Mouse (Mus musculus): ENCODE results near the gene Mboat1.

Mboat1 gene

DNA sequence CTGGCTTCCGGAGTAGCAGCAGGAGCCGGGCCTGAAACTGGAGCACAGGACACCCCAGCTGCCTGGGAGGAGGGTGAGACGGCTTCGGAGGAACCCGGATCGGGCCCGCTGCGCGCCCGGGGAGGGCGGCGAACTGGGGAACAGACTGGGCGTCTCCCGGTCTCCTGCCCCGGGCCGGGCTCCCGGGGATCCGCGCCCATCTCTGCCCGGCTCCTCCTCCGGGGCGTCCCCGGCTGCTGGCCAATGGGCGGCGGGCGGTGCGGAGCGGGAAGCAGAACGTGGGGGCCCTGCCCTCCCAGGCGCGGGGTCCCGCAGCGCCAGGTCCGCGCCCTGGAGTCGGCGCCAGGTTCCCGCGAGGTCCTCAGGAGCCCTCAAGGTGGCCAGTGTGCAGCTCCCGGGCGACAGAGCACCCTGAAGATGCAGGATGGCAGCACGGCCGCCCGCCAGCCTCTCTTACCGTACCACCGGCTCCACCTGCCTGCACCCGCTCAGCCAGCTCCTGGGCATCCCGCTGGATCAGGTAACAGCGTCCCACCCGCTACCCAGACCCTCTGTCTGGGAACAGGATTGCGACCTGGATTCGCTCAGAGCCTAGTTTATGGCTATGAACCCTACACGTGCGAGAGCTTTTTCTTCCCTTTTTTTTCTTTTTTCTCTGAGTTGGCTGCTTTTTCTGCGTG is at the start of gene Mboat1:
TSS of gene Mboat1 (plus strand) at position 247 of the 680 bp plus-strand sequence.
- peak; percentile 59 for DNase-seq (ENCODE audit: low read depth, low spot score)

DNA sequence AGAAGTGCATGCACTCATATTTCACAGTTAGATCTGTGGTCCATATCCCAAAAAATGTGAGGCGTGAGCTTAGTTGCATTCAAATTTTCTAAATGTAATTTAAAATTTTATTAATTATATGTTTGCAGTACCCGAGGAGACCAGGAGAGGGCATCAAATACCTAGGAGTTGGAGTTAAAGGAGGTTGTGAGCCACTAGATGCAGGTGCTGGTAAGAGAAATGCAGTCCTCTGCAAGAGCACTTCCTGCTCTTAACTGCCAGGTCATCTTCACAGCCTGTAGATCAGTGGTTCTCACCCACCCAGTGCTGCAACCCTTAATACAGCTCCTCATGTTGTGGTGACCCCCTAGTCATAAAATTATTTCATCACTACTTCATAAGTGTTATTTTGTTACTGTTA is 43.2 kb upstream of the Mboat1 start:
- DNase-seq (ENCODE audit: low read depth, low spot score) = no peak

DNA sequence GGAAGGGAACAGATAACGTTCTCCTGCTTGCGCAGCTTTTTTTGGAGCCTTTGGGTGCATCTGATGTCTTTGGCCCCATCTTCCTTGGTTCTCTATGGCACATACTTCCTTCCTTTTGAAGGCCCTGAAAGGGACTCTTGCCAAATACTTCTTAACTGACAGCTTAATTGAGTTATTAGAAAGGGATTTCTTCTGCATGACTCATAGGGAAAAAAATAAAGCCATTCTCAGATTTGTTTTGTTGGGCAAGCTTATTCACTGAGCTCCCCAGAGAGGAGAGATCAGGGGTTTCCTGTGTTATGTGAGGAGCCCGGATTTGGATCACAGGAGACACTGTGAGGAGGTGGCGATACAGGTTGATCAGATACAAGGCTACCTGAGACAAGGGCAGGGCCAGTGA is 40.4 kb upstream of the Mboat1 start:
- peak; percentile 4 for DNase-seq (ENCODE audit: low read depth, low spot score)

DNA sequence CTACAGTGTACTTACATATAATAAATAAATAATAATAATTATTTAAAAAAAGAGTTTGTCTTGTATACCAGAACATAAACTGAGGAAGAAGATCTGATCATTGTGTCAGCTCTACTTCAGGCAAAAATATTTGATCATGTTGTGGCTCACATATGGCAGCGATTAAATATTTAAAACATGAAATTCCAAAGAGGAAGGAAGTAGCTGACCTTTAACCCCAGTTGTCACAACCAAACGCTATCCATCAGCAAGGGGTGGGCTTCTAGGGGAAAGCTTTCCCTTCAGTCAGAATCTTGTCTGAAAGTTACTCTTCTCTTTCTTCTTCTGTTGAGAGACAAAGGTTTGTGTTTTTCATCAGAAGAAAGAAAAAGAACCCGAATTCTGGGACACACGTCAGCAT is 39.8 kb upstream of the Mboat1 start:
- no peak for DNase-seq (ENCODE audit: low read depth, low spot score)

DNA sequence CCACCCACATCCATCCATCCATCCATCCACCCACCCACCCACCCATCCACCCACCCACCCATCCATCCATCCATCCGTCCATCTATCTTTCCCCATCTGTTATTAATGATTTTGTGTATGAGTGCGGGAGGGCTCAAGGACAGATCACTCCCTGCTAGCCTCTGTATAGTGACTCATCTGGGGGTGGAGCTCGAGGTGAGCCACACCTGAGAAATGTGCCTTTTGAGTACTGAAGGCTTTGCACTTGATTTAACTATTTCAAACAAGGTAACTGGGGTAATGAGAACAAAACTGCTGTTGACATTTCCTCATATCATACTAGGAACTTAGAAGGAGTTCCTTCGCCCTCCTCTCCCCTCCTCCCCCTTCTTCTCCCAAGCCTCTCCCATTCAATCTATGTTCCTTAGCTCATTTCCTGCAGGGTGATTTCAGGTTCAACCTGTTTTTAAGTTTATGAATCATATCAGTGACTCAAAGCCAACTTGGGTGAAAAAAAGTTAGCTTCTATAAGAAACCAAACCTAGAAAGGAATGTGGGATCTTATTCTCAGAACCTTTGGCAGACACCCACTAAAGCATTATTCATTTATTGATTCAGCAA is 27.2 kb upstream of the Mboat1 start:
- DNase-seq (ENCODE audit: low read depth, low spot score) = peak; percentile 54

DNA sequence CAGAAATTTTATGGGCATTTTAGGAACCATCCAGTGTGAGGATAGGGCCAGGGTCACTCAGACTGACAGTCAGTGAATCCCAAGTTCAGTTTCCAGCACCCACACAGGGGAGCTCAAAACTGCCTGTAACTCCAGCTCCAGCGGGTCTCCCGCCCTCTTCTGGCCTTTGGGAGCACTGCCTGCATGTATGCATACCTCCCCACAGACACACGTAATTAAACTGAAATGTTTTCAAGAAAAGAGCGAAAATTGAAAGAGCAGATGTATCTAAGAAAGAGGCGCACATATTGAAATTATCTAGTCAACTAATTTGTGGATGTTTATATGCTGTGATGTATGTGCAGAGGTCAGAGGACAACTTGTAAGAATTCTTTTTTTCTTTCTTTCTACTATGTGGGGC is 20.5 kb upstream of the Mboat1 start:
- no peak for DNase-seq (ENCODE audit: low read depth, low spot score)

DNA sequence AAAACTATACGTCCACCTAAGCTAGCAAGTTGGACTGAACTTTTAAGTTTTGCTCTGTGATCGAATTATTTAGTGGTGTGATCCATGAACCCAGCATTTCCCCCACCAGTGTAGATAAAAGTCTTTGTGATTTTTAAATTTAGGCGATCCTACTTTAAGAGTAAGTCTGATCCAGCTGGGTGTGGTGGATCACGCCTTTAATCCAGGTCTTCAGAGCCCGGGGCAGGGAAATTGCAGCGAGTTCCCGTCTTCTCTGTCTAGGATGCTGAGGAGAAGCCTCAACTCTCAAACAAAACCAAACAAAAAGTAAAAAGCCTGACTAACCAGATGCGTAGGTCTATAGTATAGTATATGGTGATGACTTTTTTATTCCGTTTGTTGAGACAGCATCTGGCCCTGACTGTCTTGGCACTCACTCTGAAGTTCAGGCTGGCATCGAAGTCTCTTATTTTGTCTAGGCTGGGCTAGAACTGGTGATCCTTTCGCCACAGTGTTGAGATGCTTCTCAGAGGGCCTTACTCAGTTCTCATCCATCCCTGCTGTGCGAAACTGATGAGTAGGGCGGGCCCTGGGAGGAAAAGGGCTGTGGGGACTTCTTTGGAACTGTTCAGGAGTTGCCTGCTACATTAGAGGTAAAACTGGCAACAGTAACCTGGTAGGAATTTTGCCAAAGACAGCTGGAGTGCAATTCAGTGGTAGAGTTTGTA is 787 bp downstream of the Mboat1 start:
- no peak for DNase-seq (ENCODE audit: low read depth, low spot score)

DNA sequence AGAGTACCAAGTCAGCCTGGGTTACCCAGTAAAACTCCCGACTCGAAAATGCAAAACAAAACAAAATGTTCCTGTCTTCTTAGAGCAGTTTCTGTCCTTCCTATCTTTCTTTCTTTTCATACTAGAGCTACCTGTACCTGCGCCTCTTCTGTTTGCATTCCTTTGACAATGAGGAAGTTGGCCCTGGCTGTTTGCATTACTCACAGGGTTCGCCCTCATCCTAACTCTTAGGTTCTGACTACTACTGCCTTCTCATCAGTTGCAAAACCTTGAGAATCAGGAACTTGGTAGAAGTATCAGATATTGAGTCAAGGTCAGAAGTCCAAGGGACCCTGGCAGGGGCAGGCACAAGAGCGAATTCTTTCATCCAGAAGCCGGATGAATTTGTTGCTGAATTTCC is 1.7 kb downstream of the Mboat1 start:
- no peak for DNase-seq (ENCODE audit: low read depth, low spot score)

DNA sequence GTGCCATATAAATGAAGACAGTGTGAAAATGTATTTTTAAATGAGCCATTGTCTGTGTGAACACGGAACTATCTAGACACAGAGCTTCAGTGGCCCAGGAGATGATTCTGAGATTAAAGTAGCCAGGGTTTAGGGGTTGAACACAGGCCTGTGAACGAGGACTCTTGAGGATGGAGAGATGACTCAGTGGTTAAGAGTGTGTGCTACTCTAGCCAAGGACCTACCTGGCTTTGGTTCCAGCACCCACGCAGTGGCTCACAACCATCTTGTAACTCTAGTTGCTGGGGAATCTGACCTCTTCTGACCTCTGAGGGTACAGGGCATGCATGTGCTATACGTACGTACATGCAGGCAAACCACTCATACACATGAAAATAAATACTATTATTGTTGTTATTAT is 3.9 kb downstream of the Mboat1 start:
- no peak for DNase-seq (ENCODE audit: low read depth, low spot score)

DNA sequence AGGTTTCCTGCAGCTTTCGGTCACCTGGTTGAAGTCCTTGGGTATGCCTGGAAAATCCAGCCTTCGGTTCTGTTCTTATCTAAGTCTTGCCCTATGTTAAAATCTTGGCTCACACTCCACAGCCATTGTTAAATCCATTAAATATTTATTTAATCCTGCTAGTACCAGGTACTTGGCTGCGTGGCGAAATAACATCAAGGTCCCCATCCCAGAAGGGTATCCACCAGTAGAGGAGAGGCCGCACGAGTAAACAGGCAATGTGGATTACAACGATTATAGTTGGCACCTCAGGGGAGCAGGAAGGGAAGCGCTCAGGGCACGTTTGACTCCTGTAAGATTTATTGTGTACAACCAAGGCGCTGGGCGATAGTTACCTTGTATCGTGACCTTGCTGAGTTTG is 4.4 kb downstream of the Mboat1 start:
- DNase-seq (ENCODE audit: low read depth, low spot score) = no peak

DNA sequence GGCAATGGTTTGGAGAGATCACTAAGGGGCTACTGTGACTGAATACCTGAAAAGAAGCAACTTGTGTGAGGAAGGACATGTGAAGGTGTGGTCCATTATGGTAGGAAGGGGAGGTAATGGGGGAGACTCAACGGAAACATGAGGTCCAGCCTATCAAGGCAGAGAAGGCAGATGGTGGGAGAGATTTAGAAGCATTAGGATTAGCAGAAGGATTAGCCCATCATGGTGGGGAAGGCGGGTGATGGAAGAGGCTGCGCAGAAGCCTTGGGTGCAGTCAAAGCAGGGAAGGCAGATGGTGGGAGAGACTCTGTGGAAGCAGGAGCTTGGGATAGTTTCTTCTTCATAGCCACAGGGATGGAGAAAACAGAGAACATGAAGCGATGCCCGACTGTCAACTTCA is 5.7 kb downstream of the Mboat1 start:
- DNase-seq (ENCODE audit: low read depth, low spot score) = no peak

DNA sequence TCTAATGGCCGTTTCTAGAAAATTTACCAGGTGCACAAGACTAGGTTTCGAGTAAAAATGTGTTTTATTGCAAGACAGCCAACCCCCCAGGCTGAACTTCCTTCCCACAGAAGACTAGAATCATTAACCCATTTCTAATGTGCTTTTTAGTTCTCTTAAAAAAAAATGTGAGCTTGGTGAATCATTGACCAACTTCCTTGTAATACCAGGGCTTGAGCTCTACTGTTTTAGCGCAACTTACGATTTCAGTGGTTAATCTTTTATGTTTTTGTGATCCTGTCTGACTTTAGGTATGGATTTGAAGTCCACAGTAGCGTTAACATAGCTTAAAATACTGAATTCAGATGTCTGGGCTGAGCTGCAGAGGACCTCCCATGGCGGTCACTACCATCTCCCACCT is 10.2 kb downstream of the Mboat1 start:
- DNase-seq (ENCODE audit: low read depth, low spot score) = no peak

DNA sequence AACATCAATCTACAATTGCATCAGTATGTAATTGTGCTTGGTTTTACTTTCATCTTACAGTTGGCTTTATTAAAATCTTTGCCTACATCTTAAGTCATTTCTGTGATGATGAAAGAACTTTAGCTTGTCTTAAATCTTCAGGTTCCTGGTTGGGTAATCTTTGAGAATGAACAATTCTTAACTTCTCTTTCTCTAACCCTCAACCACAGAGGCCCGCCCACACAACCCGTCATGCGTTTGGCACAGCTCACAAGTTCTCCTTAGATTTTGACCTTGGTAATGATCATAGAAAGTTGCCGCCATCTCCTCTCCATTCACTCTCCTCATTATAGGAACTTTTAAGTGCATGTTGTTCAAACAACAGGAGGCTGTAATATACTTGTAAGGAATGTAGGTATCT is 18.0 kb downstream of the Mboat1 start:
- DNase-seq (ENCODE audit: low read depth, low spot score) = no peak

DNA sequence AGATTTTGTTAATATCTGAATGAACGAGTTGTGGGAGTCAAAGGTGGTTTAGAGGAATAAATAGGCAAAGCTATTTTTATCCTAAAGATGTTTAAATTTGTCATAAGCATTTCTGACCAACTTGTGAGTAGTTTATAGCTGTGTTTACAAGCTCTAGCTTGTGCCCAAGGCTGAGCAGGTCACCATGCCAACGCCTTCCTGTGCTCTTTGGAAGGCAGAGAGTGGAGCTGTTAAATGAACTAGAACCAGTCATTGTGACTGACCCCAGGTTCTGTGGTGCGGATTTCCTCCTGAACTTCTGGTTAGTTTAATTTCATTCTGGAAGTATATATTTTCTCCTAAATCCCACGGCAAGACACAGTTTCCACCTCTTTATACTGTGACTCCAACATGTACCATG is 23.3 kb downstream of the Mboat1 start:
- no peak for DNase-seq (ENCODE audit: low read depth, low spot score)

DNA sequence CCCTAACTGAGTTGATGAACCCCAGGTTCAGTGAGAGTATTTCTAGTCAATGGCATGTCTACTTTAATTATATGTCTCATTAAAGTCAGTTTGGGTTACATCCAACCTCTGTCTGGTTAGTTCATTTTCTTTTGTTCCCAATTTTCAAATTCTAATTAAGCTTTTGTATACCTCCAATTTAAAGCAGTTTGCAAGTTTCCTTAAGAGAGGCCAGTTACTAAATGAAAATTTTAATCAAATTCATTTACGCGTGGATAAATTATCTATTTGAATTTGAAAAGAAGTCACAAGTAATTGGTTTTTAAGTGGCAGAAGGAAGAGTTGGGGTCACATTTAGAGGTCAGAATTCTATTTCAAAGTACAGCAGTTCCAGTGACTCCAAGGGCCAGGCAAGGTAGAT is 27.2 kb downstream of the Mboat1 start:
- no peak for DNase-seq (ENCODE audit: low read depth, low spot score)

DNA sequence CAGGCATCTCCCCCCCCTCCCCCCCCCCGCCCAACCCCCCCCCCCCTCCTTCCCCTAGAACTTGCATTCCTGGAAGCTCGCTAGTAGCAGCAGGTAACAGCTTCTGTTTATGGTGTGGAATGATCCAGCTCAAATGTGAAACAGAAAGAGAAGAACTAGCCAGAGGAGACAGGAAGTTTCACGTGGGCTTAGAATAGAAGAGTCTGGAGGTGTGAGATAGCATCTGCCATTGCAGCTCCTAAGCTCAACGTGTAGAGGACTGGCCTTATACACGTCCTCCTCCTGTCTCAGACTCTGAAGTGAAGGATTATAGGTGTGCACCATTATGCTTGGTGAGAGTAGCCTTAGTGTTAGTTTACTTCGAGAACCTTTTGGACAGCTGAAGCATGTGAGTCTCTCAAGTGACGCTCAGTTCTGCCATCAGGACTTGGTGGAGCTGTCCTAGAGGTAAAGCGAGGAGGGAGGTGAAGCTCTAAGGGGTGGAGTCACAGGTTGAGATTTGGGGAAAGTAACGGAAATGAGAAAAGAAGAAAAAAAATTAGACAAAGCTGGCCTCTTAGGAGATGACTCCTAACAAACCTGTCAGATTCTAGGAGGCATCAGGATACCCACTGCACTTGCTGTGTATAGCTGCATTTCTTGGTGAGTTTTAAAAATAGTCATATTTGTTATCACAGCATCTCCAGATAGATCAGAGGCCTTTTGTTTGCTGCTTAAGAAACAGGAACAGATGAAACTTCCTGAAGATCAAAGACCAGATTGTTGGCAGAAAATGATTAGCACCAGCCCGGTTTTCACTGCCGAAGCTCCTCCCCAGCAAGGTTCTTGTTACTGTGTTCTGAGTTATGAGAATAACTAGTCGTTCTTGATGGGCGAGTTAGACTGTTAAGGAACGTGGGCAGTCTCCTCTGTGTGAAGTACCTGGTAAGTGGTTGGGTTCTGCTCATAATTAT is 30.1 kb downstream of the Mboat1 start:
- DNase-seq (ENCODE audit: low read depth, low spot score) = peak; percentile 20

DNA sequence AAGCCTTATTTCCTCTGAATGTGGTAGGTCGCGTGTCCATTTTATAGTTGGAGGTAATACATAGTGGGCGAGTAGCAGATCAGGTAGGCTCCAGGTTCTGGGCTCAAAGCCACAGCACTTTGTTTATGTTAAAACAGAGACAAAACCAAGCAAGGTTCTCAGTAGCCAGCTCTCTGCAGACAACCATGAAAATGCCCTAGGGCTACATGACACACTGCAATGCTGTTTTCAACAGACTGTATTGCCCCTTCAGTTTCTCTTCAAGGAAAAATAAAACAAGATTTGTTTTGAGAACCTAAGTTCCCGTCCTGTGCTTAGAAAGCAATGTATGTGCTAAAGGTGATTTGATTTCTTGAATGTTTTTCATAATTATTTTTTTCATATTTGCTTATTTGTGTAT is 31.2 kb downstream of the Mboat1 start:
- DNase-seq (ENCODE audit: low read depth, low spot score) = no peak

DNA sequence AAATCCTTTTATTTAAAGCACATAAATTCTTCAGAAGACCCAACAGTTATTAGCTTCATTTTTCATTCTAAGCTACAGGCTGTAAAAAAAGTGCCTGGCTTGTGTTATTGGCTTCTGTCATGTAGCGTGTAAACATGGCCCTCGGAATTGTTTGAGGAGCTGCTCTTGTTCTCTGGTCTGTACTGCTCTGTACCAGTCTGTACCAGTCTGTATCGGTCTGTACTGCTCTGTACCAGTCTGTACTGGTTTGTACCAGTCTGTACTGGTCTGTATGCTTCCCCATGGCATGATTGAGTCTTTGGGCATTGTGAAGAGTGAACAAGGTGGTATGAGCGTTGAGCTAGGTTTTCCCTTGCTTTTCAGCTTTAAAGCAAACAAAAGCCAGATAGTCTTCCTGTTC is 32.5 kb downstream of the Mboat1 start:
- DNase-seq (ENCODE audit: low read depth, low spot score) = no peak

DNA sequence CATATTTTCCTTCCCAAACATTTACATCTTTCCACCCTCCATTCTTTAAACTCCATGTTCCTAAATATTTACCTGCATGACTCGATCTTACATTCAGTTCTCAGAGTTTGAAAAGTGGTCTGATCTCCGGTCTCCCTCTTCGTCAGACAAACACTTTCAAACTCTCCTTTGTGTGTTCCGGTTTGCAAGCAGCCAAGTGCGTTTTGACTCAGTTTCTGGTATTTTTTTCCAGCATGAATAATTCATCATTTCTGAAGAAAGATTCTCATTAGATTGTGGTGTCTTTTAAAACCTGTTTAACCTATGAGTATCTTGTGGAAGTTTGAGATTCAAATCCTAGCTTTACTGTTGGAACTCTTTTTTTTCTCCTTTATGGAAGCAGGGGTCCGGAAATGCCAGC is 33.8 kb downstream of the Mboat1 start:
- DNase-seq (ENCODE audit: low read depth, low spot score) = no peak

DNA sequence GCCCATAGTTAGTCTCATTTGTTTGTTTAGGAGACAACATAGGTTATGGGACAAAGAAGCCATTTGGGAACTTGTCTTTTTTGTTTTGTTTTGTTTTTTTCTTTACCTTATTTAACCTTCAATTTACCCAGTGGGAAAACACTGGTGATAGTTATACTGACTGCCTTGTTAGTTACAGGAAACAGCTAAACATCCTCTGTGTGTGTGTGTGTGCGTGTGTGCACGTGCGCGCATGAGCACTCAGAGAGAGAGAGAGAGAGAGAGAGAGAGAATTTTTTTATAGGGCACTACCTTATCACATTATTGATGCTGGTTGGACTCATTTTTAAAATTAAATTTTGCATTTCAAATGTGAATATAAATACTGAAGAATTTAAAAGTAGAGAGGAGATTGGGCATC is 38.3 kb downstream of the Mboat1 start:
- no peak for DNase-seq (ENCODE audit: low read depth, low spot score)

DNA sequence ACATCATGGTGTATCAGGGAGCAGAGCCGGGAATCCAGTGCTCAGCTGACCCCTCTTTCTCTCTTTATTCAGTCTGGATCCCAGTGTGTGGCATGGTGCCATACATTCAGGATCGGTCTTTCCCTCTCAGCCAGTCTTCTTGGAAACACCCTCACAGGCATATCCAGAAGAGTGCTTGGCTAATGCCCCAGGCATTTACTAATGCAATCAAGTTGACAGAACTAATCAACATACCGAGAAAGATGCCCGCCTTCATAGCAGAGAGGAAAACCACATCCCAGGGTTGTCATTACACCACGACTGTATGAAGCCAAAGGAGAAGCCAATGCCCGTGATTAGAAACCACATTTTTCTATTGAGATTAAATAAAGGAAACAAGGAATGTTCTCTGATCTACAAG is 41.1 kb downstream of the Mboat1 start:
- no peak for DNase-seq (ENCODE audit: low read depth, low spot score)

DNA sequence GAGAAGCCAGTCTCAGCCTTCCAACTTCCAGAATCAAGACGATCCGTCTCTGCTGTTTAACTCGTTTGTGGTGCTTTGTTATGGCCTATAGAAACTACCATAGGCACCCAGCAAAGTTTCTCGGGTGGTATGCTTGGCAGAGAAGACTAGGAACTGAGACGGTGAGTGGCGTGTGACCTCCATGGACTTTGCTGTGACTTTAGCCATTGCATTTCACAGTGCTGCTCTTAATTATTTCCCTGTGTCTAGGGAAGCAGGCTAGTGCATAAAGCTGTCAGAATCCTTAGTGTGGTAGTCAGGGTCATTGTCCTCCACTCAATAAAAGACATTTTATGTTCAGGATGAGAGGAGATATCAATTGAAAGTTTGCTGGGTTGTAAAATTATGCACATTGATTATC is 49.3 kb downstream of the Mboat1 start:
- DNase-seq (ENCODE audit: low read depth, low spot score) = no peak
